Mouse (Mus musculus) hindbrain, embryonic 13.5 days (tissue): ENCODE data around the gene Lipo4. TPM values are rescaled to one million over a fixed set of nuclear protein-coding genes. Genes with fewer than 3 reads are reported as not detected.
"Not testable (repeated sequence)": the region's sequence is repeated elsewhere in the genome, so short reads cannot be mapped to it uniquely, and the experiment has no call there.

Experiments used
- ATAC-seq: fragments of 200-750 bp; cut with Nextera tagmentation; 2 replicates; pipeline ENCODE4 v1.8.0; 2017; ENCODE audit warnings: moderate TSS enrichment; ENCODE audit not compliant: low FRiP score
- H3K27ac ChIP-seq: fragments of 300-500 bp; sonication (generic); 2 replicates; pipeline ENCODE4 v1.5.1; 2015; ENCODE audit warnings: inconsistent platforms, mild to moderate bottlenecking, moderate library complexity
- H3K27me3 ChIP-seq: fragments of 300-500 bp; sonication (generic); 2 replicates; pipeline ENCODE4 v1.6.1; 2015; ENCODE audit warnings: mild to moderate bottlenecking, inconsistent platforms
- H3K36me3 ChIP-seq: fragments of 300-500 bp; sonication (generic); 2 replicates; pipeline ENCODE4 v1.6.1; 2015; ENCODE audit warnings: mild to moderate bottlenecking, inconsistent platforms
- H3K4me1 ChIP-seq: fragments of 300-500 bp; sonication (generic); replicated peaks from 2 replicates; pipeline ENCODE4 v1.6.1; 2015; ENCODE audit warnings: inconsistent platforms
- H3K4me2 ChIP-seq: fragments of 300-500 bp; sonication (generic); 2 replicates; pipeline ENCODE4 v1.6.1; 2015; ENCODE audit warnings: inconsistent platforms, mild to moderate bottlenecking, moderate library complexity
- H3K4me3 ChIP-seq: fragments of 300-500 bp; sonication (generic); 2 replicates; pipeline ENCODE4 v1.5.1; 2015; ENCODE audit warnings: mild to moderate bottlenecking, inconsistent platforms
- H3K9ac ChIP-seq: fragments of 300-500 bp; sonication (generic); 2 replicates; pipeline ENCODE4 v1.6.1; 2015; ENCODE audit warnings: mild to moderate bottlenecking, inconsistent platforms
- H3K9me3 ChIP-seq: fragments of 300-500 bp; sonication (generic); 2 replicates; pipeline ENCODE4 v1.6.1; 2016; ENCODE audit warnings: inconsistent platforms
- WGBS: fragments of 180-500 bp; shearing (Covaris S2); methylation state at CpG from one replicate; pipeline ENCODE4 v1.1.7; 2015; 5-methylcytosine and 5-hydroxymethylcytosine counted together
- polyA plus RNA-seq: library from polyadenylated mRNA; unstranded; fragments of >200 nt; fragmentation: Nextera tagmentation; extraction: Ambion mirVana; gene quantifications from 2 replicates; pipeline ENCODE4 v1.2.1, GENCODE M21; 2015

The Lipo4 gene
- polyA plus RNA-seq: not detected in 2 replicates

DNA sequence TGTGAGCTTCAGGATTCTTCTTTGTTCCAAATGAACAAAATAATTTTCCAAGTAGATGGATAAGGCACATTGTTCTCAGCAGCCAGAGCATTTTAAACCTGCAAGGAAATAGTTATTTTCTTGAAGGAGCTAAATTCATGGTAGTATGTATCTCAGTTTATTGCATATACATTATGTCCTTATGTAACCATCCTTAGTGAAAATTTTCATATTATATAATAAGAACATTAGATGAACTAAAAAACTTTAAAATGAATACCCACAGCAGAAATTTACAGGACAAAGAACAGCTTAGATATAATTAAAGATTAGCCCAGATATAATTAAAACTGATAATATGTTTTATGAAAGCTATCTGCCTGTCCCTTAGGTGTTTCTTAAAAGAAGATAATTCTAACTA is at the start of gene Lipo4:
Lipo4 (minus strand) TSS at position 101 of the 400 bp plus-strand sequence.
- H3K4me3 ChIP-seq: no peak within 1 kb of the TSS
- H3K4me1 ChIP-seq: no peaks in the 10 kb centered on the region
- ATAC-seq: no peak
- H3K4me2 ChIP-seq: no peak within 1 kb of the TSS
- H3K36me3 ChIP-seq: no peaks in the 10 kb centered on the region
- H3K9me3 ChIP-seq: no peaks in the 10 kb centered on the region
- no peaks in the 10 kb centered on the region for H3K27me3 ChIP-seq
- H3K9ac ChIP-seq: no peak within 1 kb of the TSS
- H3K27ac ChIP-seq: no peak within 1 kb of the TSS

- H3K9ac ChIP-seq, H3K4me2 ChIP-seq, H3K27ac ChIP-seq, ATAC-seq, H3K4me3 ChIP-seq, H3K9me3 ChIP-seq, H3K36me3 ChIP-seq, H3K27me3 ChIP-seq, H3K4me1 ChIP-seq: not testable (repeated sequence)
- WGBS: 51% methylated on average over 4 of the region's 4 CpGs
Measured at GRCm38 (mm10) chr19:33456426-33456825, 61.2 kb downstream of the Lipo4 start.

DNA sequence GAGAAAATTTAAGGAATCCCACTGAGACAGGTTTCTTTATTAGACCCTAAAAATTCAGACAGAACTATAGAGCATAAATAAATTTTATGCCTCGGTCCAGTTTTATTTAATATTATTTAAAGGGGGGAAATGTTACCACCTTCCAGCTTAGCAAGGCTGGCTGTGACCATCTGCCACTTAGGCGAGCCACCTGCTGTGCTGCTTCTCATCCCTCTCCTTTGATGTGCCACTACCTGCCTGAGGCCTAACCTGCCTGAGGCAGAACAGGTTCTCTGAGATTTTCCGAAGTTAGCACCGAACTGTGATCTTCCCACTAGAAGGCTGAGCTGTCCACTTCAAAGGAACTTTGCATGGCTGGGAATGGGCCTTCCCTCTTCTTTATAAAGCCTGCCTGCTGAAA is 63.9 kb downstream of the Lipo4 start:
- Histone ChIP-seq H3K9ac (no peak overlapping the region), H3K4me2 (no peak overlapping the region), H3K4me1 (no peaks in the 10 kb centered on the region), H3K9me3 (no peaks in the 10 kb centered on the region), H3K27ac (no peak overlapping the region), H3K36me3 (no peaks in the 10 kb centered on the region), H3K4me3 (no peak overlapping the region), H3K27me3 (no peaks in the 10 kb centered on the region)
- WGBS: 77% methylated on average over 4 of the region's 4 CpGs
- no peak for ATAC-seq

Other genes with a start within 250 kb of the Lipo4 start
- 10.1 and 11.1 TPM in 2 replicates for gene Rnls, start 125.5 kb downstream of the Lipo4 start, polyA plus RNA-seq
- not detected in 2 replicates for gene Gm8978, start 107.5 kb upstream of the Lipo4 start, polyA plus RNA-seq
- gene Lipo2, start 233.6 kb upstream of the Lipo4 start, polyA plus RNA-seq: 0.47 and 0.48 TPM in 2 replicates
- gene Lipo3, start 244.2 kb upstream of the Lipo4 start, polyA plus RNA-seq: 13.4 and 14.4 TPM in 2 replicates